8 mouse cellular contexts compared by ENCODE assay signal in the genomic region with DNA sequence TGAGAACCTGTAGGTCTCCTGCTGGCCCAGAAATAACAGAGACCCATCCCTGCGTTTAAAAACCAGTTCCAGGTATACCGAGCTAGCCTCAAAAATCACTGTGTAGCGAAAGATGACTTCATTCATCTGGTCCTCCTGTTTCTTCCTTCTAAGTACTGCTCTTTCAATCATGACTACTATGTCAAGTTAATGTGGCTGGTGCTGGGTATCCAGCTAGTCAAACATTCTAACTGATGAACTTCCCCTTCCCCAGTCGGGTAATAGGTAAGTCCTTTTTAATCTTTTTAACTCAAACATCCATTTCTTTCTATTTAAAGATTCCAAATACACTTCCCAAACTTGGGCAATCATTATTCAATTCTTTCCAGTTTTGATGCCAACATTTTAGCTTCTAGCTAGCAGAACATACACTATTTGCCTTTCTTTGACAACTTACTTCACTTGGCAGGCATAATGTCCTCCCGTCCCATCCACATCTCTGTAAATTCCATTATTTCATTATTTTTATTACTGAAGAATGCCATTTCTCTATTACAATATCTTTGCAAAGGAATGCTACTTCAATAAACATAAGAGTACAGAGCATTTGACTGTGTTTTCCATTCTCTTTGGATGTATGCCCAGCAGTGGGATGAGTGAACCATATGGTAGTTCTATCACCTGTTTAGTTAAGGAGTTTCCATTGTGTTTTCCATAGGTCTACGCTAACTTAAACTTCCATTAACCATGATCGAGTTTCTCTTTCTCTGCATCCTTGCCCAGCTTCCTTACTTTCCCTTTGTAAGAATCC. TPM values are rescaled to one million over a fixed set of nuclear protein-coding genes. Genes with fewer than 3 reads are reported as not detected.
DNase-seq lines count a peak whose midpoint lies in the region; ATAC-seq and TF ChIP-seq lines count a peak whose summit lies in the region.

No protein-coding gene starts in this region.

- H3K9me3 ChIP-seq in heart, embryonic 13.5 days, result 0 out of 2 replicates have a peak, but pooled peaks cover 4% of the 10 kb centered on the region
- H3K9me3 ChIP-seq in MEL (replicated peaks; ENCODE audit: insufficient read depth, low read length), result no peaks in the 10 kb centered on the region
- H3K9me3 ChIP-seq in forebrain, postnatal 0 days (ENCODE audit: low read length), result no peaks in the 10 kb centered on the region
- no peaks in the 10 kb centered on the region for H3K9me3 ChIP-seq in midbrain, embryonic 10.5 days (replicated peaks)

- TF ChIP-seq EP300 in MEL (IDR thresholded peaks at IDR 0.05; ENCODE audit: low read depth in 1 of 2, low read length in 2 of 2), result 0 out of 4 replicates have a peak, but pooled peaks of 1 of the 2 experiments have one; percentile 7

- H3K36me3 ChIP-seq in heart, embryonic 13.5 days, result no peaks in the 10 kb centered on the region
- peaks cover 0 to 40% of the 10 kb centered on the region in 2 experiments; a peak in 2 of 4 replicates for H3K36me3 ChIP-seq in MEL (ENCODE audit: control insufficient read depth in 1 of 2, insufficient read depth in 2 of 2, low read length in 2 of 2)
- H3K36me3 ChIP-seq in forebrain, postnatal 0 days (ENCODE audit: insufficient read depth), result no peaks in the 10 kb centered on the region
- H3K36me3 ChIP-seq in midbrain, embryonic 10.5 days, result no peaks in the 10 kb centered on the region

- 79% methylated on average over 7 of the region's 7 CpGs for WGBS in heart, embryonic 13.5 days
- WGBS in forebrain, postnatal 0 days, result 82% methylated on average over 7 of the region's 7 CpGs
- 86% methylated on average over 7 of the region's 7 CpGs for WGBS in midbrain, embryonic 10.5 days

- peak overlapping the region; percentile 94 for H3K27ac ChIP-seq in heart, embryonic 13.5 days (replicated peaks)
- H3K27ac ChIP-seq in MEL (ENCODE audit: control insufficient read depth, low read depth, low read length), result peak overlapping the region; percentile 56
- H3K27ac ChIP-seq in forebrain, postnatal 0 days (ENCODE audit: low read depth, low read length), result peak overlapping the region; percentile 92
- peak overlapping the region; percentile 95 for H3K27ac ChIP-seq in midbrain, embryonic 10.5 days (replicated peaks)

- H3K27me3 ChIP-seq in heart, embryonic 13.5 days (replicated peaks), result no peaks in the 10 kb centered on the region
- H3K27me3 ChIP-seq in MEL (ENCODE audit: control insufficient read depth in 1 of 2, insufficient read depth in 2 of 2, low read length in 2 of 2), result no peaks in the 10 kb centered on the region
- H3K27me3 ChIP-seq in forebrain, postnatal 0 days (ENCODE audit: insufficient read depth, low read length), result no peaks in the 10 kb centered on the region
- no peaks in the 10 kb centered on the region for H3K27me3 ChIP-seq in midbrain, embryonic 10.5 days (ENCODE audit: low read depth, poor library complexity, severe bottlenecking)

- no peak for TF ChIP-seq RAD21 in MEL (IDR thresholded peaks at IDR 0.05; ENCODE audit: low read depth, low read length)

- H3K4me1 ChIP-seq in heart, embryonic 13.5 days, result peaks cover 8% of the 10 kb centered on the region
- peaks cover 12 to 18% of the 10 kb centered on the region in 2 experiments for H3K4me1 ChIP-seq in MEL (ENCODE audit: control insufficient read depth in 1 of 2, insufficient read depth in 2 of 2, low read length in 2 of 2)
- no peaks in the 10 kb centered on the region for H3K4me1 ChIP-seq in forebrain, postnatal 0 days (ENCODE audit: insufficient read depth)
- H3K4me1 ChIP-seq in midbrain, embryonic 10.5 days, result peaks cover 12% of the 10 kb centered on the region; the same call in 1 of the 2 replicates

- no peak for DNase-seq in heart, postnatal 25 days (ENCODE audit: low spot score)
- peak; percentile 54 for DNase-seq in MEL (ENCODE audit: low read depth, low spot score)
- no peak for DNase-seq in forebrain, postnatal 0 days
- no peak for DNase-seq in midbrain, embryonic 10.5 days (ENCODE audit: low spot score)
- no peak for DNase-seq in right cerebral cortex, postnatal 10 days (ENCODE audit: low spot score in 2 of 2)
- no peak for DNase-seq in layer of hippocampus, postnatal 36 days
- DNase-seq in lung, postnatal 10 days, result no peak

- no peak for TF ChIP-seq POLR2A in MEL (IDR thresholded peaks at IDR 0.05; ENCODE audit: control insufficient read depth in 1 of 2, insufficient read depth in 1 of 2, low read depth in 1 of 2, low read length in 2 of 2, poor library complexity in 1 of 2)

- no peak for TF ChIP-seq CTCF in MEL (IDR thresholded peaks at IDR 0.05 in 2 of 3, conservative IDR thresholded peaks at IDR 0.05 in 1 of 3; ENCODE audit: control insufficient read depth in 1 of 3, insufficient read depth in 1 of 3, low read depth in 2 of 3, low read length in 3 of 3, poor library complexity in 1 of 3, severe bottlenecking in 1 of 3)
- no peak for TF ChIP-seq CTCF in forebrain, postnatal 0 days (IDR thresholded peaks at IDR 0.05; ENCODE audit: low read depth)

- H3K79me2 ChIP-seq in MEL (ENCODE audit: control insufficient read depth, insufficient read depth, low read length, poor library complexity), result peaks cover 5% of the 10 kb centered on the region; the same call in 1 of the 2 replicates

- no peak for ATAC-seq in heart, embryonic 13.5 days (ENCODE audit: extremely low read depth, insufficient number of reproducible peaks, low FRiP score, low TSS enrichment)
- peak; percentile 0; the same call in 1 of the 2 replicates for ATAC-seq in forebrain, postnatal 0 days

- peak overlapping the region; percentile 87 for H3K9ac ChIP-seq in heart, embryonic 13.5 days
- peak overlapping the region; percentile 79 for H3K9ac ChIP-seq in MEL (ENCODE audit: control insufficient read depth, low read depth, low read length, poor library complexity, severe bottlenecking)
- H3K9ac ChIP-seq in forebrain, postnatal 0 days, result peak overlapping the region; percentile 82

- peak overlapping the region; percentile 74 for H3K4me2 ChIP-seq in heart, embryonic 13.5 days
- H3K4me2 ChIP-seq in forebrain, postnatal 0 days (ENCODE audit: low read depth), result peak overlapping the region; percentile 76

- intact Hi-C loops in heart, postnatal 25 days (cut with DNase I), result loop anchor here (5.0 to 10.0 kb wide), 2 partner anchors 270 to 402 kb away; a partner anchor contains a TSS

- H3K4me3 ChIP-seq in heart, embryonic 13.5 days, result peak overlapping the region; percentile 67
- H3K4me3 ChIP-seq in MEL (ENCODE audit: control insufficient read depth in 1 of 2, insufficient read depth in 1 of 2, low read depth in 2 of 2, low read length in 2 of 2), result peak overlapping the region; percentile 63 to 96
- peak overlapping the region; percentile 68 for H3K4me3 ChIP-seq in forebrain, postnatal 0 days (ENCODE audit: low read depth, low read length)
- peak overlapping the region; percentile 68 for H3K4me3 ChIP-seq in midbrain, embryonic 10.5 days

TF ChIP-seq in MEL, 35 proteins besides CTCF, POLR2A, EP300 and RAD21:
- TF ChIP-seq SMC3 (IDR thresholded peaks at IDR 0.05; ENCODE audit: low read depth, low read length) (no peak), MXI1 (IDR thresholded peaks at IDR 0.05; ENCODE audit: low read depth, low read length) (0 out of 2 replicates have a peak, but pooled peaks have one; percentile 40)
TF ChIP-seq in MEL: peak in this region for 1.

RNA-seq across cellular contexts. Expression of a gene that starts 0.7 kb away (rescaled TPM):
- 7.0 and 7.4 TPM in 2 replicates for polyA plus RNA-seq in heart, embryonic 13.5 days (2015; fragmentation: Nextera tagmentation; extraction: Ambion mirVana)
- total RNA-seq in heart, postnatal 25 days (2021), result 1 to 10 TPM; 2.4 to 3.3 TPM
- 3.5 and 4.2 TPM in 2 replicates for total RNA-seq in MEL (2012; rRNA removed)
- 10 to 100 TPM in 1 of 2 experiments, not detected in 1; 12.6 TPM for polyA plus RNA-seq in MEL (2012; ENCODE audit: insufficient read depth in 1 of 2, insufficient read length in 2 of 2, low read depth in 1 of 2, low replicate concordance in 2 of 2, missing spikeins in 1 of 2)
- 4.5 and 4.7 TPM in 2 replicates for total RNA-seq in forebrain, postnatal 0 days (2014; rRNA removed)
- polyA plus RNA-seq in forebrain, postnatal 0 days (2015; fragmentation: Nextera tagmentation; extraction: Ambion mirVana), result 4.5 and 5.0 TPM in 2 replicates
- 4.6 and 4.7 TPM in 2 replicates for polyA plus RNA-seq in midbrain, embryonic 10.5 days (2016; fragmentation: Nextera tagmentation; extraction: Ambion mirVana)
- 1 to 10 TPM; 1.6 to 2.5 TPM for total RNA-seq in layer of hippocampus, postnatal 36 days (2021)
